Mouse (Mus musculus) adrenal gland (tissue): ENCODE data around the gene Tle1.

Source experiments
- intact Hi-C: fragments of 180-260 bp; cut with DNase I; formaldehyde crosslinking; loops from one replicate; pipeline ENCODE4 v1.15.1; 2025

The Tle1 gene

GRCm38 (mm10) chr4:72166561-72166960, 34.2 kb downstream of the Tle1 start:
- intact Hi-C loops: no loop called here

DNA sequence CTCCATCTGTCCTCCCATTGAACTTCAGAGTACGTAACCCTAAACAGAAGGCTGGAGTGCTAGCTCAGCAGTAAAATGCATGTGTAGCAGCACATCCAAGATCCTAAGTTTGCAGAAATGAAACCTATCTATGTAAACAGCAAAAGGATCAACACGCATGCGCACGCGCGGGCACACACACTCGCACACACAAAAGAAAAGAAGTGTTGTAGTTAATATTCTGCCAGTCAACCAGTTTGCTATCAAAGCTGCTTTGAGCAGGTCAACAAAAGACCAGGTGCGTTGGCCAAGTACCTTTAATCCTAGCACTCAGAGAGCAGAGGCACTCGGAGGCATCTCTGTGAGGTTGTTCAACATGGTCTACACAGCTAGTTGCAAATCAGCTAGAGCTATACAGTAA, 35.0 kb downstream of the Tle1 start:
- intact Hi-C loops: no loop called here

- intact Hi-C loops: no loop called here
Measured at GRCm38 (mm10) chr4:72162445-72163218, 38.1 kb downstream of the Tle1 start.

DNA sequence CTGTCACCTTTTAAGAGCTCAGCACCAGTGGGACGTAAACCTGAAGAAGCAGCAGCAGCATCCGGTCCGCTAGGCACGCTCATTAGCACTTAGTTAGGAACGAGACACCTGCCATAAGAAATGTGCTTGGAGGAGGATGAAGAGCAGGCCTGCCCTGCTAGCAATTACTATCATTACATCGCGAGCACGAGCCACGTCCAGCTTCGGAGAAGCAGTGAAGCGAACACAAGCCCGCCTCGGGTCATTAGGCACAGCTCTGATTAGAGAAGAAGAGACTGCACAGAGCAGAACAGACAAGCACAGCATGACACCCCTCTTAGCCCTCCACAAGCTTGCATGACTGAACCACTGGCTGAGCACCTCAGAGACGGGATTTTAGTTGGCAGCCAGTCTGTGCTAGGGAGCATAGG, 40.6 kb downstream of the Tle1 start:
- intact Hi-C loops: no loop called here

DNA sequence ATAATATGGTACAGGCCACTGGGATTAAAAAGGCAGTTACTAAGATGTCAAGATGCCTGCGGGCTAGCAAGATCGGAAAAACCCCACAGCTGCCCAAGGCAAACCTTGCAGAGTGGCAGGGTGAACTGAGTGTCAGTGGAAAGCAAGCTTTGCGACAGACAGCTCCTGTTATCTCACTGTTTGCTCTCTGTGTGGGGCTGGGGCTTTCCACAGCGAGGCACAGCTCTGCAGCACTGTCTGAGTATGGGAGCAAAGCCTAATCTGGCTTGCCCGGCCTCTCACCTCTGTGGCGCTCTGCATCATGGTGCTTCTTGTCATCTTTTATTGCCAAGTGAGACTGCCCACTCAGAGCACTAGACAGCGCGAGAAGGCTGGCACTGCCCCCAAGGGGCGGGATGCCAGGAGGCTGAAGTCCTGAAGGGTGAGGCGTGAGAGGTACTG, 42.8 kb downstream of the Tle1 start:
- intact Hi-C loops: no loop called here

GRCm38 (mm10) chr4:72150460-72151131, 50.1 kb downstream of the Tle1 start:
- intact Hi-C loops: no loop called here

GRCm38 (mm10) chr4:72146003-72146402, 54.7 kb downstream of the Tle1 start:
- intact Hi-C loops: no loop called here

GRCm38 (mm10) chr4:72144541-72144940, 56.2 kb downstream of the Tle1 start:
- intact Hi-C loops: no loop called here

DNA sequence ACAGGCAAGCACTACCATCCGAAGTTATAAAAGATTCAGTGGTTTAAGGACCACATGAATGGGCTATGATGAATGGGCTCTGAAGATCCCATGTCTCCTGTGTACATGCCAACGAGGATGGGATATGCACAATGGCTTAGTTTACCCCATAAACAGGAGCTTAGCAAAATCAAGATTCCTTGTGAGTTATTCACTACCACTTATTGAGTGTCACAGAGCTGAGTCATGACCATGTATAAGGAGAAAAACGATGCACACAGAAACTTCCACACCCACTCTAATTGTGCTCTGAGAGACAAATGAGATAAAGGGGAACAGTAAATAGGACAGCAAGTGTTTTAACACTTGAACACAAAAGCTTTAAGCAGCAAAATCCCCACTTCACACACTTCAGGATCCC, 60.0 kb downstream of the Tle1 start:
- intact Hi-C loops: no loop called here

GRCm38 (mm10) chr4:72139475-72140120, 61.1 kb downstream of the Tle1 start:
- intact Hi-C loops: no loop called here

DNA sequence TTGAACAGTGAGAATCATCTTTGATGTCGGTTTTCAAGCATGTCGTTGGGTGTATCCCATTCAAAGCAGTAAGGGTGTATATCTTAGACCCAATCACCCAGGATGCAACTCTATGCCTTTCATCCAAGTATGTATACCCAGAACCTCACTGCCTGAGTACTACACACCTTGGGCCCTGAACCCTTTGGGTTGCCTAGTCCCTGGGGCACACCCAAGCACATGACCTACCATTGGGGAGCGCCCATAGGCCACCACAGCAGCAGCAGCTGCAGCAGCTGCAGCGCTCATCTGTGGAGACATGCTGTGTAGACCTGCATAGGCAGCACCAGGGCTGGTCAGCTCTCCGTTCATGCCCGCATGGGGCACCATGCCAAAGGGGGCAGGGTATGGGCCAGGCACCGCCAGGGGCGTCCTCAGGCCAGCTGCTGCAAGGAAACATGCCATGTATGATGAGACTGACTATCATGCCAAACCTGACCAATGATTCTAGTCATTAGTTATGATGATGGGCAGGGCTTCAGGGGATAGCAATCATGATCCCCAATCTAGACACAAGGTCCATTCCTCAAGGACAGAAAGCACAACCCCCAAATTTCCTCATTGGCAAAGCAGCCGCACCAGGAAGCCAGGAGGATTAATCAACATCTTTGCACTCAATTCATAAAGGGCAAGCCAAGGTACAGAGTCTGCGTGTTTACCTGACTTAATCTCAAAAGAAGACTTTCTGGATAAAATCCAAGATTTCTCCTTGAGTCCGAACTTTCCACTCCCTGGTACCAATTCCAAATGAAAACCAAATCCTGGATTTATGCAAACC, 62.2 kb downstream of the Tle1 start:
- intact Hi-C loops: no loop called here

- intact Hi-C loops: no loop called here
Measured at GRCm38 (mm10) chr4:72132646-72133045, 68.1 kb downstream of the Tle1 start.

DNA sequence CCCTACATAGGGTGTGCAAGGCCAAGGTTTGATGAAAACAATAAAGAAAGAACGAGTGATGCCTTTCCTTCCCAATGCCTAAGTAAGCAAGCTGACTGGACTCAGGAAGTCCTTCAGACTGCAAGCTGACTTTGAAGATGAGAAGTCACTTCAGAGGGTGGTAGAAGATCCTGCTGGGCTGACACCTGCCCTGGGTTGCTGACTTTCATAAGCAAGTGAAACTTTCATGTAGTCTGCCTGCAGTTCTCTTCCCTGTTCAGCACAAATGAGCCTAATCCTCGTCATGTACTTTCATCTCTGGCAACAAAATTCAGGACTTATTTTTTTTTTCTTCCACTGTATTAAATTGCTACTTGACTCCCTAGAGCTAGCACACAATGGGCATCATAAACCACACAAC, 73.1 kb downstream of the Tle1 start:
- intact Hi-C loops: no loop called here

GRCm38 (mm10) chr4:72124790-72125189, 75.9 kb downstream of the Tle1 start:
- intact Hi-C loops: no loop called here

DNA sequence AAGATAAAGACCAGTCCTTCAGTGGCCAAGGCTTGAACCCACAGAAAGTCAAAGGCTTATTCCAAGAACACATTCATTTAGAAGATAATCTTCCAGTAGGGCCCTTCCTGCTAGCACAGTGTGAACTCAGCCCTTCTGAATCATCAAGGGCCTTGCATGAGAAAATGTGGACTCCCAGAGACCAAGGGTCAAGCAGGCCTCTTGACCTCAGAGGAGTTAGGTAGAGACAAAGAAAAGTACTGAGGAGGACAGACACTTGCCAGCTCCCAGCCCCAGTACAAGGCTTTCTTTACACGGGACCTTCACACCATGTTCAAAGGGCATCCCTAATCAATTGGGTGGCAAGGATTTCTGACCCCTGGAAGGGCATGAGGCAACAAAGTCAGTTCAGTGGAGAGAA, 77.9 kb downstream of the Tle1 start:
- intact Hi-C loops: no loop called here

GRCm38 (mm10) chr4:72122343-72122742, 78.4 kb downstream of the Tle1 start:
- intact Hi-C loops: no loop called here

GRCm38 (mm10) chr4:72120050-72120449, 80.7 kb downstream of the Tle1 start:
- intact Hi-C loops: no loop called here

- intact Hi-C loops: no loop called here
Measured at GRCm38 (mm10) chr4:72105702-72106101, 95.0 kb downstream of the Tle1 start.

DNA sequence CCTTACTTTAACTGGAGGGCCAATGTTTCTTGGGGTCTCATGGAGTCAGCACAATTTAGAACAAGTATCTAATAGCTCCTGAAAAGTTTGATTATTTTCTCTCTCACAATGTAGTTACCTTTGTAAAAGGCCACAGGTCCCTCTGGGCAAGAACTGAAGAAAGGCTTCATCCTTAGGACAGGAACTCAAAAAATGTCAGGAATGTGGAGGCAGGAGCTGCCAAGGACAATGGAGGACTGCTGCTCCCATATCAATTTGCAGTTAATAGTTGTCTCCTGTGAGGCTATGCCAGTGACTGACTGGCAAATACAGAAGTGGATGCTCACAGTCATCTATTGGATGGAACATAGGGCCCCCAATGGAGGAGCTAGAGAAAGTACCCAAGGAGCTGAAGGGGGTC, 96.5 kb downstream of the Tle1 start:
- intact Hi-C loops: no loop called here

DNA sequence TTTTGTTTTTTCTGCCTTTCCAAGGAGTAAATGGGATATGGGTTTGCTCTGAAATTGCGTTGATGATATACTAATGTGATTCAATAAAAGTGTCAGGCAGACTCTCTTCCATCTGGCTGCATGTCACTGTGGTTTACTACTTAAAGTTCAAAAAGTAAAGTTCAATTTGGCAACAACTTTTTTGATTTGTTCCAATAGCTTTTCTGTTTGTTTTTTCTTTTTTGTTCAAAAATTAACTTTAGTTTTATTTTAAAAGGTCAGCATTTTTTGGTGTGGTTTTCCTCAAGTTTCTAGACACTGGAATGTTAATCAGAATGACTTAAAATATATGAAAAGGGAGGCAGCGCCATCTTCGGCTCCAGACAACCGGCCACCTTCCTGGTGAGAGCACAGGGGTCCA, 112.9 kb downstream of the Tle1 start:
- intact Hi-C loops: no loop called here

- intact Hi-C loops: no loop called here
Measured at GRCm38 (mm10) chr4:72069111-72069534, 131.6 kb downstream of the Tle1 start.

- intact Hi-C loops: no loop called here
Measured at GRCm38 (mm10) chr4:72067937-72068336, 132.8 kb downstream of the Tle1 start.
